In the genomic region with DNA sequence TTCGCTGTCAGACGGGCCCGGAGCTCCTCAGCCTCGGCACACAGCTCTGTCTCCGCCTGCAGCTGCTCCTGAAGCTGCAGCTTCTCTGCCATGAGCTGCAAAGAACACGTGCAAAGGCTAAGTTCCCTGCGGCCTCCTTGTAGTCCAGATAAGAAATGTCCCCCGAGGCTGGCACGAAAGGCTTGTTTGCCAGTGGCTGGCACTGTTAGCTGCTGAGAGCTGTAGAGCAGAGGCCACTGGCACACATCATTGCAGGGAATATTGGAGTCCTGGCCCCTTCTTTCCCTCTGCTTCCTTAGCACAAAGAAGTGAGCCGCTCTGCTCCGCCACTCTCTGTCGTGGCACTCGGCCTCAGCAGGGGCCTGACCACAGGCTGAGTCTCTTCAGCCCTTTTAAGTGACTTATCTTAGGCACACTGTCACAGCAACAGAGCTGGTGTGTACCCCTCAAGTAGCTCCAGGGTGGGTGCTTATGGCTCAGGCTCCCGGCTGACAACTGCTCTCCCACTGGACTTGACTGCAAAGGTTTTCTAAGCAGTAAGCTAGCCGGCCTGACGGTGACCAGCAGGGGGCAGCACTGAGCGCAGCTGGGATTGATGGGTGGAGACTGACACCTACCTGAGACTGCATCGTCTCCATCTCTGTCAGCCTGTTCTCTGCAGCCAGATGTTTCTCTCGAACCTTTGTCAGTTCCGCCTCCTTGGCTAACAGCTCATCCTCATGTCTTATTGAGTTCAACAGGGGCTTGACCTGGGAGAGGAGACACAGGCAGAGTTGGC, we compare ENCODE assay signal across 9 mouse cellular contexts. TPM values are rescaled to one million over a fixed set of nuclear protein-coding genes. Genes with fewer than 3 reads are reported as not detected.
A peak's percentile ranks its signal among the peaks of the same experiment; 100 is the strongest.
DNase-seq lines count a peak whose midpoint lies in the region; ATAC-seq and TF ChIP-seq lines count a peak whose summit lies in the region.
"Had no signal": no experiment of that assay in that cellular context is flagged by ENCODE, and none has a peak within 500 bp of the region (broad histone marks: within the 10 kb centered on the region; RNA-seq: fewer than 3 reads in every experiment).

No protein-coding gene starts in this region.

- H3K4me3 ChIP-seq in cortical plate, adult 2 months (ENCODE audit: insufficient read depth, low read length) = no peak overlapping the region
- no peak overlapping the region for H3K4me3 ChIP-seq in lung, embryonic 15.5 days
- H3K4me3 ChIP-seq: hindbrain, embryonic 15.5 days had no signal

- TF ChIP-seq CTCF in cortical plate, adult 2 months (IDR thresholded peaks at IDR 0.05; ENCODE audit: extremely low read depth, insufficient read depth, low read length) = peak; percentile 87

- H3K4me2 ChIP-seq in lung, embryonic 15.5 days = no peak overlapping the region
- H3K4me2 ChIP-seq: hindbrain, embryonic 15.5 days had no signal

- peak; percentile 87 to 88 for DNase-seq in CD8-positive naive resting alpha-beta T cell, adult 2 months (ENCODE audit: low read depth in 2 of 2, low spot score in 2 of 2)
- DNase-seq in adipocyte (ENCODE audit: low spot score) = peak; percentile 83
- peak; percentile 70 to 92 for DNase-seq in kidney, postnatal 36 days
- peak; percentile 70 for DNase-seq in right cerebral cortex, adult 18-20 months
- peak; percentile 81 for DNase-seq in urinary bladder, postnatal 14 days (ENCODE audit: low spot score)

- WGBS in lung, embryonic 15.5 days = 68% methylated on average over 20 of the region's 20 CpGs

- H3K4me1 ChIP-seq in cortical plate, adult 2 months (ENCODE audit: control insufficient read depth, insufficient read depth, low read length) = no peaks in the 10 kb centered on the region
- H3K4me1 ChIP-seq in lung, embryonic 15.5 days = no peaks in the 10 kb centered on the region
- H3K4me1 ChIP-seq: hindbrain, embryonic 15.5 days had no signal

- no peaks in the 10 kb centered on the region for H3K27me3 ChIP-seq in lung, embryonic 15.5 days
- H3K27me3 ChIP-seq: hindbrain, embryonic 15.5 days had no signal

- no peak overlapping the region for H3K27ac ChIP-seq in cortical plate, adult 2 months (ENCODE audit: insufficient read depth, low read length)
- H3K27ac ChIP-seq in lung, embryonic 15.5 days = no peak overlapping the region
- H3K27ac ChIP-seq: hindbrain, embryonic 15.5 days had no signal

- no peak overlapping the region for H3K9ac ChIP-seq in lung, embryonic 15.5 days
- H3K9ac ChIP-seq: hindbrain, embryonic 15.5 days had no signal

- peak; percentile 45; the same call in 1 of the 2 replicates for ATAC-seq in granulocyte monocyte progenitor cell, adult 5-6 weeks (replicated peaks; ENCODE audit: poor library complexity, severe bottlenecking)
- ATAC-seq in lung, embryonic 15.5 days (ENCODE audit: borderline replicate concordance, extremely low read depth, low FRiP score, low TSS enrichment) = 0 out of 2 replicates have a peak, but pooled peaks have one; percentile 10

- TF ChIP-seq POLR2A in cortical plate, adult 2 months (IDR thresholded peaks at IDR 0.05; ENCODE audit: extremely low read depth, insufficient read depth, low read length) = no peak

- H3K36me3 ChIP-seq in lung, embryonic 15.5 days = peaks cover 97% of the 10 kb centered on the region

- H3K9me3 ChIP-seq in lung, embryonic 15.5 days = no peaks in the 10 kb centered on the region
- H3K9me3 ChIP-seq: hindbrain, embryonic 15.5 days had no signal

RNA-seq across cellular contexts. Expression of a gene that starts 18.6 kb away (rescaled TPM):
- 4.8 and 6.2 TPM in 2 replicates for polyA plus RNA-seq in cortical plate, adult 2 months (2012; rRNA removed)
- total RNA-seq in granulocyte monocyte progenitor cell, adult 5-6 weeks (2014; fragmentation: Nextera tagmentation) = not detected in 2 replicates
- 0.04 TPM in 1 of 2 replicates, not detected in the other for total RNA-seq in granulocyte monocyte progenitor cell, adult 5-6 weeks (2017)
- polyA plus RNA-seq in lung, embryonic 15.5 days (2015; fragmentation: Nextera tagmentation; extraction: Ambion mirVana) = 0.23 TPM in 1 of 2 replicates, not detected in the other

RNA-seq across cellular contexts. Expression of a gene that starts 46.5 kb away (rescaled TPM):
- polyA plus RNA-seq in cortical plate, adult 2 months (2012; rRNA removed) = 0.62 and 0.69 TPM in 2 replicates
- total RNA-seq in granulocyte monocyte progenitor cell, adult 5-6 weeks (2014; fragmentation: Nextera tagmentation) = not detected in 2 replicates
- total RNA-seq in granulocyte monocyte progenitor cell, adult 5-6 weeks (2017) = not detected in 2 replicates
- not detected in 2 replicates for polyA plus RNA-seq in lung, embryonic 15.5 days (2015; fragmentation: Nextera tagmentation; extraction: Ambion mirVana)
- polyA plus RNA-seq: hindbrain, embryonic 15.5 days had no signal
